Mouse (Mus musculus) intestine, embryonic 15.5 days (tissue): ENCODE measurements around the gene Tfam. TPM values are rescaled to one million over a fixed set of nuclear protein-coding genes. Genes with fewer than 3 reads are reported as not detected.
A peak's percentile ranks its signal among the peaks of the same experiment; 100 is the strongest.

Experiments
- ATAC-seq: fragments of 200-750 bp; cut with Nextera tagmentation; 2 replicates; pipeline ENCODE4 v1.8.0; 2017; ENCODE audit warnings: moderate TSS enrichment, moderate library complexity
- H3K27ac ChIP-seq: fragments of 300-500 bp; sonication (generic); 2 replicates; pipeline ENCODE4 v1.5.1; 2015; ENCODE audit warnings: mild to moderate bottlenecking, inconsistent platforms
- H3K27me3 ChIP-seq: fragments of 300-500 bp; sonication (generic); replicated peaks from 2 replicates; pipeline ENCODE4 v1.6.1; 2015; ENCODE audit warnings: inconsistent platforms
- H3K36me3 ChIP-seq: fragments of 300-500 bp; sonication (generic); 2 replicates; pipeline ENCODE4 v1.6.1; 2015; ENCODE audit warnings: inconsistent platforms
- H3K4me1 ChIP-seq: fragments of 300-500 bp; sonication (generic); replicated peaks from 2 replicates; pipeline ENCODE4 v1.6.1; 2015; ENCODE audit warnings: inconsistent platforms
- H3K4me2 ChIP-seq: fragments of 300-500 bp; sonication (generic); replicated peaks from 2 replicates; pipeline ENCODE4 v1.6.1; 2015; ENCODE audit warnings: mild to moderate bottlenecking, inconsistent platforms
- H3K4me3 ChIP-seq: fragments of 300-500 bp; sonication (generic); replicated peaks from 2 replicates; pipeline ENCODE4 v1.5.1; 2015; ENCODE audit warnings: inconsistent platforms
- H3K9ac ChIP-seq: fragments of 300-500 bp; sonication (generic); 2 replicates; pipeline ENCODE4 v1.6.1; 2015; ENCODE audit warnings: inconsistent platforms
- H3K9me3 ChIP-seq: fragments of 300-500 bp; sonication (generic); 2 replicates; pipeline ENCODE4 v1.6.1; 2016; ENCODE audit warnings: inconsistent platforms
- WGBS: fragments of 180-500 bp; shearing (Covaris S2); methylation state at CpG from one replicate; pipeline ENCODE4 v1.1.7; 2015; 5-methylcytosine and 5-hydroxymethylcytosine counted together
- polyA plus RNA-seq: library from polyadenylated mRNA; unstranded; fragments of >200 nt; fragmentation: Nextera tagmentation; extraction: Ambion mirVana; gene quantifications from 2 replicates; pipeline ENCODE4 v1.2.1, GENCODE M21; 2015

The Tfam gene
- polyA plus RNA-seq: 89.1 and 93.6 TPM in 2 replicates

DNA sequence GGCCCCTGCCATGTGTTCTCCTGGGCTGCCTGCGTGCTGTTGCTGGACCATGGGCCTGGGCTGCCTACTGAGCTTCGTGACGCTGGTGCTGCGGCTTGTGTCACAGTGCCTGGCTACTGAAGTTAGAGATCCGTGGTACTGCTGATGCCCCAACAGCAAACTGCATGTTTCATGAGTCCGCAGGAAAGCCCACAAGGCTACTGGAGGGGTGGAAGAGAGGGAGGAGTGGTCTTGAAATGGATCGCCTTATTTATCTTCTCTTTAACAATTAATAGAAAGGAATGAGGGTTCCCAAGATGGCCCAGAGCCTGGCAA lies at the start of gene Tfam:
Gene Tfam, minus strand, starts transcription at position 41 of the 315 bp plus-strand sequence.
- H3K4me2 ChIP-seq: peak within 1 kb of the TSS; percentile 79
- 3% methylated on average over 7 of the region's 7 CpGs for WGBS
- ATAC-seq: no peak
- peak within 1 kb of the TSS; percentile 78 for H3K4me3 ChIP-seq
- H3K27ac ChIP-seq: peak within 1 kb of the TSS; percentile 63
- peak within 1 kb of the TSS; percentile 75 for H3K9ac ChIP-seq
- no peaks in the 10 kb centered on the region for H3K27me3 ChIP-seq
- no peaks in the 10 kb centered on the region for H3K9me3 ChIP-seq
- peaks cover 7% of the 10 kb centered on the region; the same call in 1 of the 2 replicates for H3K36me3 ChIP-seq
- H3K4me1 ChIP-seq: peaks cover 4% of the 10 kb centered on the region; the same call in 1 of the 2 replicates

DNA sequence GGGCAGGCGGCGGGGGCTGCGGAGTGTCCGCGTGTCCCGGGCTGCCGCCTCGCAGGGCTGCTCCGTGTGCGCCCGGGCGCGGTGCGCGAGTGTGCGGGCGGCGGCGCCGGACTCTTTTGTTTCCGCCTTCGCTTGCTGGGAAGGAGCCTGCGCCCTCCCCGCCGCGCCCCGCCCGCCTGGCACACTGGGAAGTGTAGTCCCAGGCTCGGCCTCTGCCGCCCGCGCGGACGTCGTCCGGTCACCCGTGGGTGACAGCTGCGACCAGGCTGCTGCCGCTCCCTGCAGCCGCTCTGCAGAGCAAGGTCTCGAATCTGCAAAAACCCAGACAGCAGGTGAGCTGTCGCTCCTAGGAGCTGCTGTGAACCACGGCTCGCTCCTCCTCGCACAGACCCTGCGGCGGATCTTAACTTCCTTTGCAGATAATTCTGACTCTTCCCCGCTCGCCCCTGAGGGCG lies 47.1 kb upstream of the Tfam start, which contains the start of gene Ube2d1:
Gene Ube2d1, minus strand, starts transcription at position 137 of the 455 bp plus-strand sequence.
- no peaks in the 10 kb centered on the region for H3K36me3 ChIP-seq
- H3K9ac ChIP-seq: peak within 1 kb of the TSS; percentile 94
- H3K4me1 ChIP-seq: peaks cover 10% of the 10 kb centered on the region; the same call in 1 of the 2 replicates
- peak; percentile 97 for ATAC-seq
- H3K9me3 ChIP-seq: no peaks in the 10 kb centered on the region
- H3K27me3 ChIP-seq: no peaks in the 10 kb centered on the region
- H3K4me3 ChIP-seq: peak within 1 kb of the TSS; percentile 96
- WGBS: under 1% methylated on average over 50 of the region's 50 CpGs
- peak within 1 kb of the TSS; percentile 73 for H3K27ac ChIP-seq
- H3K4me2 ChIP-seq: peak within 1 kb of the TSS; percentile 86

DNA sequence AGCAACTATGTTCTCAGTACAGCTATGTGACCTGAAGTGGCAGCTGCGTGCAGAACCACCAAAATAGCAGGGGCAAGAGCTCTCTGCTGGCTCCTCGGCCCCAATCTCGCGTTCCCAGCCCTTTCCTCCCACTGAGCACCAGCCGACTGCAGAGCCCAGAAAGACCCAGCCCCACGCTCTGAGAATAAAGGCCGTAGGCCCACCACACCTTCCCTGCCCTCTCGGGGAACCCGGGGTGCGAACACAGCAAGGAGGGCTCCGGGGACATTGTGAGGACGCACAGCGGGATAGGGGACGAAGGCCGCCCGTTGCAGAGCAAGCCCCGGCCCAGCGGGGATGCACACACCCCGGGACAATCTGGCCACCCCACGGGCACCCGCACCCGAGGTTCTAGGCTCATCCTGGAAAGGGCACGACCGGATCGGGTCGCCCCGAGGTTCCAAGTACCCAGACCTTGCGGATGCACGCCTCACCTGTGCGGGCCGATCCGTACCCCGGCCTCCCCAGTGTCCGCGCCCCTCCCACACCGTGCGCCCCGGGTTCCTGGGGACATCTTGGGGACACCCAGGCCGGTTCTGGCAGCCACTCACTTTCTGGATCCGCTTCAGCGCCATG lies 46.5 kb upstream of the Tfam start:
- peak overlapping the region; percentile 96 for H3K4me3 ChIP-seq
- H3K9ac ChIP-seq: peak overlapping the region; percentile 94
- no peaks in the 10 kb centered on the region for H3K9me3 ChIP-seq
- WGBS: under 1% methylated on average over 41 of the region's 41 CpGs
- ATAC-seq: peak; percentile 88
- H3K4me2 ChIP-seq: peak overlapping the region; percentile 86
- no peaks in the 10 kb centered on the region for H3K36me3 ChIP-seq
- H3K27me3 ChIP-seq: no peaks in the 10 kb centered on the region
- peak overlapping the region; percentile 73 for H3K27ac ChIP-seq
- H3K4me1 ChIP-seq: peaks cover 10% of the 10 kb centered on the region; the same call in 1 of the 2 replicates

DNA sequence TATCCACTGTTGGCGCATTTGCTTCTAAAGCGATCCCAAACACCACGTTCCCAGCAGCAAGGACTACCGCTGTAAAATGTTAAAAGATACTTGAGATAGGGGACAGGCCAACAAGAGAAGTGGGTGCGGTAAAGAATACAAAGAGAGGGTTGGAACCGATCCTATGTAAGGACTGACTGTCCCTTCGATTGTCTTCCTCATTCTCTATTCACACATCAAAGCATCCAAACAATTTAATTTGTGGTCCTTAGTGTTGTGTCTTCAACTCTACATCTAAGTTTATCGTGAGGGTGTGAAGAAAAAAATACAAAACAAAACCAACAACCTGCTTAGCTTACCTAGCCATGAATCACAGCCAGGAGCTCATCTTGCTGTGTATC lies 46.0 kb upstream of the Tfam start:
- peak overlapping the region; percentile 94; the same call in 1 of the 2 replicates for H3K9ac ChIP-seq
- H3K9me3 ChIP-seq: no peaks in the 10 kb centered on the region
- peak overlapping the region; percentile 96 for H3K4me3 ChIP-seq
- no peak for ATAC-seq
- no peaks in the 10 kb centered on the region for H3K27me3 ChIP-seq
- 0 out of 2 replicates have a peak overlapping the region, but pooled peaks have one; percentile 73 for H3K27ac ChIP-seq
- peaks cover 10% of the 10 kb centered on the region; the same call in 1 of the 2 replicates for H3K4me1 ChIP-seq
- 13% methylated on average over 8 of the region's 8 CpGs for WGBS
- peak overlapping the region; percentile 86 for H3K4me2 ChIP-seq
- no peaks in the 10 kb centered on the region for H3K36me3 ChIP-seq

DNA sequence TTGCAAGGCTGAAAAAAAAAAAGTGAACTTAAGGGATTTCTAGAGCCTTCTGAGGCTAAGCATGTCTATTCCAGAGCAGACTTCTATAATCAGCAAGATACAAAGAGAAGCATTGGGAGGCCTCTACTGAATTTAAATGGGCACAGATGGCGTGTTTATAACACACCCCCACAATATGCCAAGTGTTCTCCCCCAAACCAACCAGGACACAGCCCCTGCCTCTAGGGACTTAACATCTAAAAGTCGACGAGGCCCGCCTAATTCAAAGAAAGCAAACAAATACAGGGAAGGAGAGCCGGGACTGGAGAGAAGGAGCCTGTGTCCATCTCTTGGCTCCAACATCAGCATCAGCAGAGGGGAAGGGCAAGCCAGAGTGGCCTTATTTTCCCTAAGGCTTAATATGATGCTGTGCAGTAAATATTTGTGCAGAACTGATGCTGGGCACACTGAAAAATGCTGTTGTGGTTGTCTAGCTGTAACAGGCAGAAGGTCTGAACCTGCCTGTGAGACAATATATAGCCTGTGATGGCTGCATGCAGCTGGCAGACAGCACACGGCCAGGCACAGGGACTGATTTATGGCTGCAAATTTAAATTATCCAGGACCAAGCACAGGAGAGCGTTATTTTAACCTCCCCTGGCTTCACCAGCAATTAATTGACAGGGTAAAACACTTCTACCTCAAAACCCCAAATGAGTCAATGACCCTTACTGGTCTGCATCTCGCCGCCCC lies 35.1 kb upstream of the Tfam start:
- WGBS: 51% methylated on average over 9 of the region's 9 CpGs
- no peak overlapping the region for H3K27ac ChIP-seq
- no peaks in the 10 kb centered on the region for H3K4me1 ChIP-seq
- no peak overlapping the region for H3K4me3 ChIP-seq
- H3K4me2 ChIP-seq: no peak overlapping the region
- H3K9me3 ChIP-seq: no peaks in the 10 kb centered on the region
- no peaks in the 10 kb centered on the region for H3K36me3 ChIP-seq
- no peaks in the 10 kb centered on the region for H3K27me3 ChIP-seq
- H3K9ac ChIP-seq: no peak overlapping the region
- no peak for ATAC-seq

DNA sequence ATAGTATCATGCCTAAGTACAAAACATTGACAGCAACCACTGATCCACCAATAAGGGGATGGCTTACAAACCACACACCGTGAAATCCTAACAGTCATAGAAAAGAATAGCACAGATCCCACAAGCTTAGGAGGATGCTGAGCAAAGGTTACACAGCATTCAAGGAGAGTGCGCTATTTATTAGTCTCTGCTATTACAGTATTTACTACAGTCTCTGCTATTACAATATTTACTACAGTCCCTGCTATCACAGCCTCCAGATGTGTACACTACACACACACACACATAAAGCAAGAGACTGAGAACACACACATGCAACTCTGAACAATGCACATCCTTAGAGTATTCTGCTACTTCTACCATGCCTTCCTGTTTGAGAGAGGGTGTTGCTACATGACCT lies 29.9 kb upstream of the Tfam start:
- ATAC-seq: no peak
- Histone ChIP-seq H3K4me1 (no peaks in the 10 kb centered on the region), H3K27me3 (no peaks in the 10 kb centered on the region), H3K9ac (no peak overlapping the region), H3K4me2 (no peak overlapping the region), H3K4me3 (no peak overlapping the region), H3K27ac (no peak overlapping the region), H3K9me3 (no peaks in the 10 kb centered on the region), H3K36me3 (no peaks in the 10 kb centered on the region)
- 90% methylated on average over 2 of the region's 2 CpGs for WGBS

DNA sequence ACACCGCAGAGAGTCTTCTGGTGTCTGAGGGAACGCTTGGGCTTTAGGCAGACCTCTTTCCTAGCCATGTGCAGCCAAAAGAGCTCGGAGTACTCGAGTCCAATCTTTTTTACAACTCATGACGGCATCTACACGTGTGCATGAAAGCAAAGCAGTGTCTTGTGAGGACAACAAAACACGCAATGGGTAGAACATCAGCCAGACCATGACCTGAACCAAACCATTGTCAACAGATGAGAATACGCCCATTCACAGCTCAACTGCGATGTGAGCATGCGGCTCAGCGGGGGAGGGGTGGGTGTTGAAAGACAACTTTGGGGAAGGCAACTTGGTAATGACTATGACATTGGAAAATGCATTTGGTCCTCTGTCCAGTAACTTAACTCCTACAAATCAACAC lies 29.4 kb upstream of the Tfam start:
- Histone ChIP-seq H3K4me3 (no peak overlapping the region), H3K27ac (no peak overlapping the region), H3K4me2 (no peak overlapping the region), H3K36me3 (no peaks in the 10 kb centered on the region), H3K27me3 (no peaks in the 10 kb centered on the region), H3K4me1 (no peaks in the 10 kb centered on the region), H3K9me3 (no peaks in the 10 kb centered on the region), H3K9ac (no peak overlapping the region)
- WGBS: 77% methylated on average over 11 of the region's 11 CpGs
- no peak for ATAC-seq

DNA sequence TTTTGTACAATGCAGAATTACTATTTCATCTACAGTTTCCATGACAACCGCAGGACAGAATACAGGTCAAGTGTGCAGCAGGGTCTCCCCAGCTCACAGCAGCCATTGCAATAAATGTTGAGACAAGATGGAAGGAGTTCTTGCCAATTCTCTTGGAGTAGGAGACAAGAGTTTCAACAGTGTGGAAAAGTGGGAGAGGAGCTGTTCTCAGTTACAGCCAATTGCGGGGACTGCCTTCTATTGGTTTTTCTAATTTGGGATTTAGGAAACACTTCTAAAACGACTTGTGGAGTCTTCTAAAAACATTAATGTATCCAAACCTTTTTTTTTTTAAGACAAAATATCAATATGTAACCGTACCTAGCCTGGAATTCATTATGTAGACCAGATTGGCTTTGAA lies 27.0 kb upstream of the Tfam start:
- no peaks in the 10 kb centered on the region for H3K9me3 ChIP-seq
- no peak for ATAC-seq
- no peak overlapping the region for H3K27ac ChIP-seq
- H3K4me1 ChIP-seq: no peaks in the 10 kb centered on the region
- no peak overlapping the region for H3K4me3 ChIP-seq
- H3K9ac ChIP-seq: no peak overlapping the region
- no peaks in the 10 kb centered on the region for H3K27me3 ChIP-seq
- 84% methylated on average over 4 of the region's 4 CpGs for WGBS
- H3K4me2 ChIP-seq: no peak overlapping the region
- no peaks in the 10 kb centered on the region for H3K36me3 ChIP-seq

DNA sequence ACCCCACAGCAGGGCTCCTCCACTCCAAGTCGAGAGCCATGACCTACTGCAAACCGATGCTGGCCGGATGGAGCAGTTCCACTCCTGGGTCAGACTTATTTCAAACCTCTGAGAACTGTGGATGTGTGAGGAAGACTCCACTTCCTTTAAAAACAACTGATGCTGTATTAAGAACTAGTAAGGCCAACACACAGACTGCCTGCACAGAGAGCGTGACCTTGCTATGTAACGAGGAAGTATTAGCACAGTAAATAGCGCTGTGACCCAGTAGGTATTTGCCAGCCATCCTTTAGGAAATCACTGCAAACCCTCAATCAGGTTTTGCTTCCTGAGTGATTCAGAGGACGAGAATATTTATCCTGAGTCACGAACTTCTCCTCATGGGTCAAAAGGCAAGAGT lies 23.6 kb upstream of the Tfam start:
- no peak for ATAC-seq
- H3K9ac ChIP-seq: no peak overlapping the region
- H3K4me3 ChIP-seq: no peak overlapping the region
- no peaks in the 10 kb centered on the region for H3K4me1 ChIP-seq
- no peaks in the 10 kb centered on the region for H3K27me3 ChIP-seq
- H3K4me2 ChIP-seq: no peak overlapping the region
- H3K9me3 ChIP-seq: no peaks in the 10 kb centered on the region
- WGBS: 75% methylated on average over 8 of the region's 8 CpGs
- H3K36me3 ChIP-seq: peaks cover under 1% of the 10 kb centered on the region
- no peak overlapping the region for H3K27ac ChIP-seq

DNA sequence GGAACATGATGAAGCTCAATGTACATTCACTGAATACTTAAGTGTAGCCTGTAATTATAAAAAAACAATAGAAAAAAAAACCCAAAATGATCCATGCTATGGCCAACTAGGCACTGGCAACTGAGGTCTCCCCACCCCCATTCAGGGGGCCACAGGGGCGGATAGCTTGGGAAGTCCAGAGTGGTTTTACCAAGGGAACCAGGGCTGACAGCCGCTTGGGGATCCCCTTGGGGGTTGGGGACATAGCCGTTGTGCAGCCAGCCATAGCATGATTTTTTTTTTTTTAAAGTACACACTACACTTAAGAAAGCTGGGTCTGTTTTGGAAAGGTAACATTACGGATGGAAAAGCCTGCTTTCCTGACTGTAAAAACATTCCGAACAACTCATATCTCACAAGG lies 20.9 kb upstream of the Tfam start:
- Histone ChIP-seq H3K9ac (no peak overlapping the region), H3K36me3 (peaks cover 6% of the 10 kb centered on the region), H3K27me3 (no peaks in the 10 kb centered on the region), H3K4me1 (no peaks in the 10 kb centered on the region), H3K27ac (no peak overlapping the region), H3K4me3 (no peak overlapping the region), H3K4me2 (no peak overlapping the region), H3K9me3 (no peaks in the 10 kb centered on the region)
- 89% methylated on average over 5 of the region's 5 CpGs for WGBS
- ATAC-seq: no peak

DNA sequence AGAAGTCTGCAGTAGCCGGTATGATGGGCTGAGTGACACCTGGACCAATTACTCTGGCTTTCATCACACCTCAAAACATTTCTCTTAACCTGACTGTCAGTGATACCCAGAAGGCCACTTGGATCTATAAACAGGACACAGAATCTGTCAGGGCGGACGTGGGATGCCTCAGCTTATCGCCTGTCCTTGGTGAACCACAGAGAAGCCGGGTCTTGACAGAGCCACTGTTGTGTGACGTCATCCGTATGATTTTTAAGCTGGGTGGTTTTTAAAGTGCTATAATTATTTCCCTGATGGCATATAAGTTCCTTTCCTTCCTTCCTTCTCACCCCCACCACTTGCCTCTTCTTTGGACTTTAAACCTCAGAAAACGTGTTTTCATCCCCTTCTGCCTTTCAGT lies 20.4 kb upstream of the Tfam start:
- ATAC-seq: no peak
- H3K4me3 ChIP-seq: no peak overlapping the region
- peaks cover 6% of the 10 kb centered on the region for H3K36me3 ChIP-seq

DNA sequence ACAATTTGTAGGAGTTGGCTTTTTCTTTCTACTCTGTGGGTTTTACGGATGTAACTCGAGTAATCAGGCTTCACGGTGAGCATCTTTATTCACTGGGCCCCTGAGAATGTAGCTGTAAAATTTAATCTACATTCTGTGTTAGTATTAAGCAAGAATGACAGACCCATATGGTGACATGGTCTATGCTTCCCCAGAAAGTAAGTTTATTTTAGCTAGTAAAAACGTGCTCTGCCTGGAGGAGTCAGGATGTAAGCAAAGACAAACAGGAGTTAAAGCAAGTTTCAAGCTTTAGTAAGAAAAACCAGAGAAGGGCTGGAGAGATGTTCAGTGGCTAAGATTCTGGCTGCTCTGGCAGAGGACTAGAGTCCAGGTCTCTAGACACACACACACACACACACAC lies 15.1 kb upstream of the Tfam start:
- ATAC-seq: no peak
- 58% methylated on average over 4 of the region's 4 CpGs for WGBS
- H3K27ac ChIP-seq: no peak overlapping the region

More for the DNA sequence above, 20.4 kb upstream of the Tfam start:
- Histone ChIP-seq H3K4me1 (no peaks in the 10 kb centered on the region), H3K9me3 (no peaks in the 10 kb centered on the region), H3K27me3 (no peaks in the 10 kb centered on the region), H3K9ac (no peak overlapping the region), H3K4me2 (no peak overlapping the region), H3K27ac (no peak overlapping the region)
- WGBS: 85% methylated on average over 8 of the region's 8 CpGs

More for the DNA sequence above, 15.1 kb upstream of the Tfam start:
- Histone ChIP-seq H3K4me1 (no peaks in the 10 kb centered on the region), H3K4me2 (no peak overlapping the region), H3K9ac (no peak overlapping the region), H3K4me3 (no peak overlapping the region), H3K27me3 (no peaks in the 10 kb centered on the region), H3K9me3 (no peaks in the 10 kb centered on the region), H3K36me3 (peaks cover 6% of the 10 kb centered on the region)
